Mouse (Mus musculus): Measurements from ENCODE around the gene Olfr1145. TPM values are rescaled to one million over a fixed set of nuclear protein-coding genes. Genes with fewer than 3 reads are reported as not detected.

Olfr1145 gene
- total RNA-seq (2021), result not detected
- long read RNA-seq, result 0 reads

DNA sequence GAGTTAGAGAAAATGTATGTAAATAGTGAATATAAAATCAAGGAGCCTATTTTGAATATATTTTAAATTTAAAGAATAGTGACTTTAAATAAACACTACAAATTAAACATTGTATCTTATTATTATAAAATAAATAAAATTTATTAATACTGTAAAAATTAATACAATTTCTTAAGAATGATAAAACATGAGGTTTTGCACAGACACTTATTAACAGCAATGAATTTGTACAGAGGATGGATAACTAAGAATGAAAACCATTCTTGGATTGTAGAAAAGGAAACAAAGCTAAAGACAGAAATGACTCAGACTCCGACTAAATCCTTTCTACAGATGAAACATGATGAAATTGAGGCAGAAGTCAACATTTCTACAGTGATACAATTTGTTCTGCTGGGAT is at the start of gene Olfr1145:
Olfr1145 (plus strand) TSS at position 301 of the 400 bp plus-strand sequence.
- DNase-seq (ENCODE audit: low spot score in 2 of 2), result no peak

DNA sequence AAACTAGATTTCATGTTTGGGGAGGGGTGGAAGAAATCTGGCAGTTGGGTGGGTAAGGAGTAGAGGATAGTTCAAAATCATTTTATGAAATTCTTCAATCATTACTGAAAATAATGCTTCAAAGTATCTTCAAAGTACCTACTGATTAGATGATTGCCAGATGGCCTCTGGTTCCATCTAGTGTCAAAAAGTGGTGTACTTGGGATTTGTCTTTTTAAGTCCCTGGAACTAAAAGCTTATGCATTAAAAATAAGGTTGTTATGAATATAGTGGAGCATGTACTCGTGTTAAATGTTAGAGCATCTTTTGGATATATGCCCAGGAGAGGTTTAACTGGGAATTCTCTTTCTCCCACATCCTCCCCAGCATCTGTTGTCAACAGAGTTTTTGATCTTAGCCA is 33.5 kb upstream of the Olfr1145 start:
- peak in 1 of 2 experiments; percentile 9 for DNase-seq (ENCODE audit: low spot score in 2 of 2)

DNA sequence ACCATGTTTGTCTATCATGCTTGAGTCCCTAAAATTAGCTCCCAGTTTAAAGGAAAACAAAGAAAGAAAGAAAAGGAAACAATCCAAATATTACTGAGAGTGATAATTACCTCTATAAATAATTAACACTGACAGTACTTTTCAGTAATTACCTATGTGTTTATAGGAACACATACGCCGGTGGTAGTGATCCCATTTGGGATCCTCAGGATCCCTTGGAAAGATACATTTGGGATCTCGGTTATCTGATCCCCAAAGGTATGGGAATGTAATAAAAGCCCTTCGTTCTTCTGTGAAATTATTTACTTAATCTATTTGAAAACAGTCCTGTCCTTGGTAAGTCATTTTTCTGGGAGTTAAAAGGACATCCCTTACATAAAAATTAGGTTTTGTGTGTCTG is 30.4 kb upstream of the Olfr1145 start, which contains the start of gene Olfr152:
Olfr152 (plus strand) TSS at position 301 of the 400 bp plus-strand sequence.
- no peak for DNase-seq (ENCODE audit: low spot score in 2 of 2)

DNA sequence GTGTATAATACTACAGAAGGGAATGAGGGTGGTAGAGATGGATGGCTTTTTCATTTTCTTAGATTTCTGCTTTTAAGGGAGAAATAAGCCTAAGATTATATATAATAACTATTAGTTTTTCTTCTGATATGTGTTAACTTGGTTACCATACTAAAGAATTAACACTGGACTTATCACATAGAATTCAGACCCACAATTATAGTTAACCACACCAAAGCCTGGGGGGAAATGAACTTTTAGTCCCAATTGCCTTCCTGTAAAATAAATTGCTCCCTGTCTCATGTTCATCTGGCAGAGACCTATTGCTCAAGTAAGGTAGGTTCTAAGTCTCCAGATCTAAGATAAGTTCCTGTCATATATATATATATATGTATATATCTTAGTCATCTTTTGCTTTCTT is 9.3 kb upstream of the Olfr1145 start, which contains the start of gene Olfr1143:
Olfr1143 (plus strand) TSS at position 301 of the 400 bp plus-strand sequence.
- DNase-seq (ENCODE audit: low spot score in 2 of 2), result no peak

DNA sequence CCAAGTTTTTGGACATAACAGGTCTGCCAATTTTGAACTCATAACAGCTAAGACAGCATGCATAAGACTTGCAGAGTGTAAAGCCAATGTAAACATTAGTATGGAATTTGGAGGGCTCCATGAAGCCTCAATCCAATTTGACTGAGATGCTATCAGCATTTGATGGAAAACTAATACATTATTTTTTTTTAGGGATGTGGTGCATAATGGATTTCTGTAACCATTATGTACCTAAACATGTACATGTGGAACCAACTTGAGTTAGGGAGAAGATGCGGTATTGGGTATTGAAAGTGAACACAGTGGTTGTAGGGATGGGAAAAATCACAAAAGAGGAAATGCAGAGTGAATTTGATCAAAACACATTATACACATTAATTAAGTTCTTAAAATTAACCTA is 20.6 kb downstream of the Olfr1145 start, which contains the start of gene Olfr1148:
Olfr1148 (plus strand) TSS at position 301 of the 400 bp plus-strand sequence.
- no peak for DNase-seq (ENCODE audit: low spot score in 2 of 2)

DNA sequence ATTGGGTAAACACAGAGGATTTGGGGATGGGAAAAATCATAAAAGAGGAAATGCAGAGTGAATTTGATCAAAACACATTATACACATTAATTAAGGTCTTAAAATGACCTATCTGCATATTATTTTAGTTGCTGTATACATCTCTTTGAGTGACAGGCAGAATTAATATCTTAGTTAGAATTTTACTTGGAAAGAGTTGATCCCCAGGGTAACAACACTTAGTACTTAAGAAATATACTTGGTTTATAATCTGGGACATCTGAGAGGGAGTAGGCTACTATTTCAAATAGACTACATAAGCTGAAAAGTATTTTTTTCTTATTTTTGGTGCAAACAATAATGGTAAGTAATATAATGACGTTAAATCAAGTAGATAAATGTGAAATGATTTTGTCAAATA is 34.1 kb downstream of the Olfr1145 start, which contains the start of gene Olfr1150-ps1:
Olfr1150-ps1 (plus strand) TSS at position 301 of the 400 bp plus-strand sequence.
- no peak for DNase-seq (ENCODE audit: low spot score in 2 of 2)

DNA sequence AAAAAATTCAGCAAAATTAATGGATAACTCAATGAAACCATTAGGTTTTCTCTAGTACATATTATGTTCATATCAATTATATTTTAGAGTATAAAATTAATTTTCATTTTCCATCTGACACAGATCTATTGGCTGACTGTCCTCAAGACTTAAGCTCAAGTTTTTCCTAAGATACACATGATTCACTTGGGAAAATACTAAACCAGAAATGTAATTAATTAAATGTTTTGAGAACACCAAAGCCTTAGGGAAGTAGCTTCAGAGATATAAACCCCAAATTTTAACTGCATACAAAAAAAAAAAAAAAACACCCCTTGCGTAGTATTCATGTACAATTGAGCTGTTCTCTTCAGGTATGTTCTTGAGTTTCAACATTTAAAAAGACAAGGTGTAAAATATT is 45.9 kb downstream of the Olfr1145 start, which contains the start of gene Olfr1151:
Olfr1151 (plus strand) TSS at position 301 of the 400 bp plus-strand sequence.
- DNase-seq (ENCODE audit: low spot score in 2 of 2), result no peak

Other genes starting within 250 kb of the Olfr1145 start
- not detected for gene Olfr1129, start 235.9 kb upstream of the Olfr1145 start, total RNA-seq (2021)
- gene Olfr1130, start 203.6 kb upstream of the Olfr1145 start, total RNA-seq (2021), result not detected
- not detected for gene Olfr1131, start 182.7 kb upstream of the Olfr1145 start, total RNA-seq (2021)
- gene Olfr1132, start 172.3 kb upstream of the Olfr1145 start, total RNA-seq (2021), result not detected
- gene Olfr1133, start 162.4 kb upstream of the Olfr1145 start, total RNA-seq (2021), result not detected
- gene Olfr1134, start 151.4 kb upstream of the Olfr1145 start, total RNA-seq (2021), result not detected
- gene Olfr1135, start 136.2 kb upstream of the Olfr1145 start, total RNA-seq (2021), result not detected
- not detected for gene Olfr1136, start 115.9 kb upstream of the Olfr1145 start, total RNA-seq (2021)
- not detected for gene Olfr1137, start 96.6 kb upstream of the Olfr1145 start, total RNA-seq (2021)
- gene Olfr1138, start 69.8 kb upstream of the Olfr1145 start, total RNA-seq (2021), result not detected
- gene Olfr1140, start 66.1 kb upstream of the Olfr1145 start, total RNA-seq (2021), result not detected
- not detected for gene Olfr1141, start 55.8 kb upstream of the Olfr1145 start, total RNA-seq (2021)
- gene Olfr152, start 30.3 kb upstream of the Olfr1145 start, total RNA-seq (2021), result not detected
- gene Olfr1143, start 9.2 kb upstream of the Olfr1145 start, total RNA-seq (2021), result not detected
- not detected for gene Olfr1148, start 20.7 kb downstream of the Olfr1145 start, total RNA-seq (2021)
- gene Olfr1150-ps1, start 34.2 kb downstream of the Olfr1145 start, total RNA-seq (2021), result not detected
- not detected for gene Olfr1151, start 46.0 kb downstream of the Olfr1145 start, total RNA-seq (2021)
- not detected for gene Olfr1152, start 56.7 kb downstream of the Olfr1145 start, total RNA-seq (2021)
- gene Olfr1153, start 85.1 kb downstream of the Olfr1145 start, total RNA-seq (2021), result not detected
- gene Olfr1154, start 95.3 kb downstream of the Olfr1145 start, total RNA-seq (2021), result not detected
- not detected for gene Olfr1155, start 135.3 kb downstream of the Olfr1145 start, total RNA-seq (2021)
- gene Olfr1156, start 143.3 kb downstream of the Olfr1145 start, total RNA-seq (2021), result under 1 TPM in 1 of 2 experiments, not detected in 1; 0.10 TPM
- gene Olfr1157, start 158.5 kb downstream of the Olfr1145 start, total RNA-seq (2021), result not detected
- gene Olfr74, start 164.8 kb downstream of the Olfr1145 start, total RNA-seq (2021), result not detected
- gene Olfr1158, start 180.3 kb downstream of the Olfr1145 start, total RNA-seq (2021), result not detected
- gene Olfr1160, start 198.4 kb downstream of the Olfr1145 start, total RNA-seq (2021), result not detected
- not detected for gene Olfr1161, start 213.0 kb downstream of the Olfr1145 start, total RNA-seq (2021)
- gene Olfr73, start 227.9 kb downstream of the Olfr1145 start, total RNA-seq (2021), result not detected
- gene Olfr1162, start 241.3 kb downstream of the Olfr1145 start, total RNA-seq (2021), result not detected

Data from layer of hippocampus, adult 18-20 months (tissue).